Mouse (Mus musculus) B cell, adult 67 days (primary cell): ENCODE measurements around the gene Skint4. TPM values are rescaled to one million over a fixed set of nuclear protein-coding genes. Genes with fewer than 3 reads are reported as not detected.

Experiments
- total RNA-seq, 2 experiments: library from RNA; stranded (reverse); gene quantifications; 4 replicates each; pipeline ENCODE4 v1.2.4; 2023

Gene Skint4
- not detected for total RNA-seq

GRCm38 (mm10) chr4:112071716-112072115 is at the start of gene Skint4:
Skint4 (plus strand) TSS chr4:112072016.

Other genes with a start within 250 kb of the Skint4 start
- not detected for gene Slc5a9, start 169.1 kb upstream of the Skint4 start, total RNA-seq
- not detected for gene Skint8, start 152.6 kb upstream of the Skint4 start, total RNA-seq
- gene Skint7, start 99.1 kb upstream of the Skint4 start, total RNA-seq, result not detected
- not detected for gene Skint1, start 65.7 kb upstream of the Skint4 start, total RNA-seq
- not detected for gene Skint3, start 160.2 kb downstream of the Skint4 start, total RNA-seq